Mouse (Mus musculus) midbrain, embryonic 13.5 days (tissue): ENCODE measurements around the gene Hltf. TPM values are rescaled to one million over a fixed set of nuclear protein-coding genes. Genes with fewer than 3 reads are reported as not detected.
A peak's percentile ranks its signal among the peaks of the same experiment; 100 is the strongest.
"Not testable (repeated sequence)": the region's sequence is repeated elsewhere in the genome, so short reads cannot be mapped to it uniquely, and the experiment has no call there.

Experiments
- ATAC-seq: fragments of 200-750 bp; cut with Nextera tagmentation; 2 replicates; pipeline ENCODE4 v1.8.0; 2017; ENCODE audit warnings: mild to moderate bottlenecking, moderate TSS enrichment, moderate library complexity
- H3K27ac ChIP-seq: fragments of 300-500 bp; sonication (generic); 2 replicates; pipeline ENCODE4 v1.5.1; 2015; ENCODE audit warnings: inconsistent platforms, mild to moderate bottlenecking, moderate library complexity
- H3K27me3 ChIP-seq: fragments of 300-500 bp; sonication (generic); 2 replicates; pipeline ENCODE4 v1.6.1; 2015; ENCODE audit warnings: mild to moderate bottlenecking, inconsistent platforms
- H3K36me3 ChIP-seq: fragments of 300-500 bp; sonication (generic); 2 replicates; pipeline ENCODE4 v1.6.1; 2015; ENCODE audit warnings: mild to moderate bottlenecking, inconsistent platforms
- H3K4me1 ChIP-seq: fragments of 300-500 bp; sonication (generic); replicated peaks from 2 replicates; pipeline ENCODE4 v1.6.1; 2015; ENCODE audit warnings: inconsistent platforms
- H3K4me2 ChIP-seq: fragments of 300-500 bp; sonication (generic); replicated peaks from 2 replicates; pipeline ENCODE4 v1.6.1; 2015; ENCODE audit warnings: moderate library complexity, mild to moderate bottlenecking, inconsistent platforms
- H3K4me3 ChIP-seq: fragments of 300-500 bp; sonication (generic); replicated peaks from 2 replicates; pipeline ENCODE4 v1.5.1; 2015; ENCODE audit warnings: mild to moderate bottlenecking, inconsistent platforms
- H3K9ac ChIP-seq: fragments of 300-500 bp; sonication (generic); replicated peaks from 2 replicates; pipeline ENCODE4 v1.6.1; 2015; ENCODE audit warnings: mild to moderate bottlenecking, inconsistent platforms
- H3K9me3 ChIP-seq: fragments of 300-500 bp; sonication (generic); 2 replicates; pipeline ENCODE4 v1.6.1; 2016; ENCODE audit warnings: mild to moderate bottlenecking, inconsistent platforms
- WGBS: fragments of 180-500 bp; shearing (Covaris S2); methylation state at CpG from one replicate; pipeline ENCODE4 v1.1.7; 2015; 5-methylcytosine and 5-hydroxymethylcytosine counted together
- polyA plus RNA-seq: library from polyadenylated mRNA; unstranded; fragments of >200 nt; fragmentation: Nextera tagmentation; extraction: Ambion mirVana; gene quantifications from 2 replicates; pipeline ENCODE4 v1.2.1, GENCODE M21; 2015

Hltf gene
- polyA plus RNA-seq, 1 experiment from 2014 or later = 22.1 TPM

GRCm38 (mm10) chr3:20033761-20034718 lies 23.6 kb upstream of the Hltf start:
- no peaks in the 10 kb centered on the region for H3K36me3 ChIP-seq
- no peaks in the 10 kb centered on the region for H3K9me3 ChIP-seq
- no peaks in the 10 kb centered on the region for H3K27me3 ChIP-seq
- peak overlapping the region; percentile 79 for H3K4me3 ChIP-seq
- H3K4me1 ChIP-seq = peaks cover 12% of the 10 kb centered on the region
- H3K4me2 ChIP-seq = peak overlapping the region; percentile 78
- H3K9ac ChIP-seq = peak overlapping the region; percentile 80
- no peak for ATAC-seq
- 24% methylated on average over 10 of the region's 10 CpGs for WGBS
- no peak overlapping the region for H3K27ac ChIP-seq

GRCm38 (mm10) chr3:20034719-20035404 lies 22.7 kb upstream of the Hltf start, which contains the start of gene Hps3:
TSS of gene Hps3 (minus strand) at chr3:20035315.
- Histone ChIP-seq H3K4me1 (peaks cover 12% of the 10 kb centered on the region), H3K4me2 (peak within 1 kb of the TSS; percentile 78), H3K4me3 (peak within 1 kb of the TSS; percentile 79), H3K27ac (peak within 1 kb of the TSS; percentile 72), H3K36me3 (no peaks in the 10 kb centered on the region), H3K27me3 (no peaks in the 10 kb centered on the region), H3K9me3 (no peaks in the 10 kb centered on the region), H3K9ac (peak within 1 kb of the TSS; percentile 80)
- peak; percentile 100 for ATAC-seq
- WGBS = under 1% methylated on average over 47 of the region's 47 CpGs

GRCm38 (mm10) chr3:20036069-20036468 lies 21.5 kb upstream of the Hltf start:
- Histone ChIP-seq H3K4me3 (no peak overlapping the region), H3K9me3 (no peaks in the 10 kb centered on the region), H3K27me3 (no peaks in the 10 kb centered on the region), H3K27ac (no peak overlapping the region), H3K9ac (no peak overlapping the region), H3K4me1 (peaks cover 12% of the 10 kb centered on the region), H3K4me2 (no peak overlapping the region), H3K36me3 (no peaks in the 10 kb centered on the region)
- no peak for ATAC-seq
- WGBS = 81% methylated on average over 4 of the region's 4 CpGs

- 93% methylated on average over 7 of the region's 7 CpGs for WGBS
- H3K36me3 ChIP-seq, H3K27me3 ChIP-seq, ATAC-seq, H3K9me3 ChIP-seq, H3K4me3 ChIP-seq, H3K27ac ChIP-seq, H3K4me2 ChIP-seq, H3K9ac ChIP-seq, H3K4me1 ChIP-seq: not testable (repeated sequence)
Observed at GRCm38 (mm10) chr3:20041461-20041860, 16.1 kb upstream of the Hltf start.

- not testable (repeated sequence) for H3K4me2 ChIP-seq, H3K4me1 ChIP-seq, H3K9ac ChIP-seq, ATAC-seq, H3K27ac ChIP-seq, H3K27me3 ChIP-seq, H3K36me3 ChIP-seq, H3K9me3 ChIP-seq, H3K4me3 ChIP-seq
- 68% methylated on average over 3 of the region's 3 CpGs for WGBS
Observed at GRCm38 (mm10) chr3:20044736-20045135, 12.9 kb upstream of the Hltf start.

GRCm38 (mm10) chr3:20058197-20058541 lies 558 bp downstream of the Hltf start:
- H3K27ac ChIP-seq = 0 out of 2 replicates have a peak overlapping the region, but pooled peaks have one; percentile 83
- H3K36me3 ChIP-seq = peaks cover 9% of the 10 kb centered on the region
- H3K27me3 ChIP-seq = no peaks in the 10 kb centered on the region
- no peaks in the 10 kb centered on the region for H3K9me3 ChIP-seq
- H3K4me3 ChIP-seq = peak overlapping the region; percentile 59
- peaks cover 10% of the 10 kb centered on the region for H3K4me1 ChIP-seq
- peak overlapping the region; percentile 70 for H3K9ac ChIP-seq
- WGBS = under 1% methylated on average over 6 of the region's 9 CpGs
- ATAC-seq = no peak
- H3K4me2 ChIP-seq = peak overlapping the region; percentile 63

- no peak for ATAC-seq
- Histone ChIP-seq H3K4me2 (no peak overlapping the region), H3K27me3 (no peaks in the 10 kb centered on the region), H3K4me1 (no peaks in the 10 kb centered on the region), H3K4me3 (no peak overlapping the region), H3K9me3 (no peaks in the 10 kb centered on the region), H3K27ac (no peak overlapping the region), H3K9ac (no peak overlapping the region), H3K36me3 (peaks cover 44% of the 10 kb centered on the region)
- WGBS = 90% methylated on average over 11 of the region's 11 CpGs
Observed at GRCm38 (mm10) chr3:20076145-20077053, 18.8 kb downstream of the Hltf start.

GRCm38 (mm10) chr3:20082161-20082560 lies 24.6 kb downstream of the Hltf start:
- WGBS = 89% methylated on average over 3 of the region's 3 CpGs
- Histone ChIP-seq H3K4me3 (no peak overlapping the region), H3K27ac (no peak overlapping the region), H3K36me3 (peaks cover 47% of the 10 kb centered on the region), H3K27me3 (no peaks in the 10 kb centered on the region), H3K9me3 (no peaks in the 10 kb centered on the region), H3K4me2 (no peak overlapping the region), H3K9ac (no peak overlapping the region), H3K4me1 (no peaks in the 10 kb centered on the region)
- no peak for ATAC-seq

GRCm38 (mm10) chr3:20103830-20104229 lies 46.2 kb downstream of the Hltf start:
- H3K27ac ChIP-seq = no peak overlapping the region
- ATAC-seq = no peak
- H3K9ac ChIP-seq = no peak overlapping the region
- H3K4me2 ChIP-seq = no peak overlapping the region
- H3K4me1 ChIP-seq = no peaks in the 10 kb centered on the region
- no peaks in the 10 kb centered on the region for H3K27me3 ChIP-seq
- peaks cover 27% of the 10 kb centered on the region for H3K36me3 ChIP-seq
- no peaks in the 10 kb centered on the region for H3K9me3 ChIP-seq
- WGBS = 85% methylated on average over 3 of the region's 3 CpGs
- no peak overlapping the region for H3K4me3 ChIP-seq

GRCm38 (mm10) chr3:20104318-20104717 lies 46.7 kb downstream of the Hltf start:
- no peak overlapping the region for H3K4me2 ChIP-seq
- ATAC-seq = no peak
- H3K27me3 ChIP-seq = no peaks in the 10 kb centered on the region
- no peak overlapping the region for H3K4me3 ChIP-seq
- peaks cover 27% of the 10 kb centered on the region for H3K36me3 ChIP-seq
- no peak overlapping the region for H3K9ac ChIP-seq
- H3K27ac ChIP-seq = no peak overlapping the region
- H3K4me1 ChIP-seq = no peaks in the 10 kb centered on the region
- WGBS = 93% methylated on average over 8 of the region's 8 CpGs
- H3K9me3 ChIP-seq = no peaks in the 10 kb centered on the region

GRCm38 (mm10) chr3:20104776-20105175 lies 47.2 kb downstream of the Hltf start:
- Histone ChIP-seq H3K9me3 (no peaks in the 10 kb centered on the region), H3K9ac (no peak overlapping the region), H3K36me3 (peaks cover 32% of the 10 kb centered on the region), H3K4me1 (no peaks in the 10 kb centered on the region), H3K4me2 (no peak overlapping the region), H3K4me3 (no peak overlapping the region), H3K27me3 (no peaks in the 10 kb centered on the region), H3K27ac (no peak overlapping the region)
- no peak for ATAC-seq
- 89% methylated on average over 2 of the region's 2 CpGs for WGBS
